Mouse (Mus musculus): ENCODE results near the gene Dusp7.
A peak's percentile ranks its signal among the peaks of the same experiment; 100 is the strongest.

The Dusp7 gene

DNA sequence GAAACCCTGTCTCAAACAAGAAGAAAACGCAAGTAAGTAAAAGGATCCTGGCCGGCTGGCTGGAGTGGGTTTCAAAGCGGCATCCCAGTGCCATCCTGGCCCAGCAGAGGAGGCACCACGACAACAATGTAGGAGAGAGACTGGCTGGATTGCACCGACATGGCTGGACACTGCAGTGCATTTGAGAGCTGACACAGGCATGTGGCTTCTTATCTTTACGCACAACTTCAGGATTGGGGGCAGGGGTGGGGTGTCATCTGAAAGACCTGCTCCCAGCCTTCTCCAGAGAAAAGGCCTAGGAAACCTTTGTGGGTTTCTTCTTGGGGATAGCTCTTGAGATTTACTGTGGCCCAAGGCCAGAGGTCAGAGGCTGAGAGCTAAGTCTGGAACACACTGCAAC lies 43.3 kb downstream of the Dusp7 start:
- no peaks in the 10 kb centered on the region for H3K36me3 ChIP-seq (ENCODE audit: control insufficient read depth, insufficient read depth, low read length, poor library complexity, severe bottlenecking)
- no peaks in the 10 kb centered on the region for H3K27me3 ChIP-seq (ENCODE audit: control insufficient read depth, insufficient read depth, low read length, poor library complexity, severe bottlenecking)
- no peak for DNase-seq (ENCODE audit: low read depth, low spot score)

DNA sequence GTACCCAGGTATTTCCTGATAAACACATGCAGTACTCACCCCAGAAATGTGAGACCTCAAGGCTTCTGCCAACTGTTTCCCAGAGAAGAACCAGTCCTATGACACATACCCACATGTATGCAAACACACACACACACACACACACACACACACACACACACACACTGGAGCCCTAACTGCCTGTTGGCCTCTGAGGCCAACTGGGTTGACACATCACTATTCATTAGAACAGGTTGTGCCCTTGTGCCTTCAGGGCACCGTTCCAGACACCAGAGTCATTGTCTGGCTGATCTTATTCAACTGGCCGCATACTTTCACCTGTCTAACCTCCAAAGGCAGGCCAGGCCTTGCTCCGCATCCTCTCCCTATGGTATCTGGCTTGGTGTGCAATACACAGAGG lies 43.8 kb downstream of the Dusp7 start:
- Histone ChIP-seq H3K36me3 (ENCODE audit: control insufficient read depth, insufficient read depth, low read length, poor library complexity, severe bottlenecking) (no peaks in the 10 kb centered on the region), H3K27me3 (ENCODE audit: control insufficient read depth, insufficient read depth, low read length, poor library complexity, severe bottlenecking) (no peaks in the 10 kb centered on the region)
- DNase-seq (ENCODE audit: low read depth, low spot score), result no peak

DNA sequence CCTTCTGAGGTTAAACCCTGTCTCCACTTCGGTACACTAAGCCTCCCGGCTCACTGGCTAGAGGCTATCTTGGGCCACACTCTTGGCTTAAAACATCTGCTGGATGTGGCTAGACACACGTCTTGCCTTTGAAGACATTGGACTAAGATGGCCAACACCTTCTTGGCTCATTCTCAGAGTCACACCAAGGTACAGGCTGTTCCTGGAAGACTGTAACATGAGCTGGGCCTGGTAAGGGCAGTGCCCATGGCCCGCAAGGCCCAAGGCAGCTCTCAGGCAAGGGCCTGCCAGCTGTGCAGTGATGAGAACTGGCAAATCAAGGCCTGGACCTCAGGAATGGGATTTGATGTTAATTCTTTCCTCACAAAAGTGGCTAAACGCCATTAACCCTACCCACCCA lies 45.2 kb downstream of the Dusp7 start:
- Histone ChIP-seq H3K36me3 (ENCODE audit: control insufficient read depth, insufficient read depth, low read length, poor library complexity, severe bottlenecking) (no peaks in the 10 kb centered on the region), H3K27me3 (ENCODE audit: control insufficient read depth, insufficient read depth, low read length, poor library complexity, severe bottlenecking) (no peaks in the 10 kb centered on the region)
- no peak for DNase-seq (ENCODE audit: low read depth, low spot score)

DNA sequence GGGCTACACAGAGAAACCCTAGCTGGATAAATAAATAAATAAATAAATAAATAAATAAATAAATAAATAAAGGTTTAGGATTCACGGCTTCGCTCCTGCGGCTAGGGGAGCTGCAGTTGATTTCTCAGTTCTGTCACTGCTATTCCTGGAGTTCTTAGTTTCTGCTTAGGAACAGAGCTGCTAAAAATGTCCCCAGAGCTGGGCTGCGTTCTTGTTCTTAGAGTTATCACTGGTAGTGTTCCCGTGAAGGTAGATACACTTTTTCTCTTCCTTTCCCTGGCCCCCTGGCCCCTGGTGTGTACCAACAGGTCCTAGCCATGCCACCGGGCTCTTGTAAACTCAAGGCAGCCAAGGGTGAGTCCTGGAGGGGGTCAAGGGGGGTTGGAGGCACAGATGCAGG lies 48.4 kb downstream of the Dusp7 start:
- Histone ChIP-seq H3K36me3 (ENCODE audit: control insufficient read depth, insufficient read depth, low read length, poor library complexity, severe bottlenecking) (no peaks in the 10 kb centered on the region), H3K27me3 (ENCODE audit: control insufficient read depth, insufficient read depth, low read length, poor library complexity, severe bottlenecking) (no peaks in the 10 kb centered on the region)
- no peak for DNase-seq (ENCODE audit: low read depth, low spot score)

DNA sequence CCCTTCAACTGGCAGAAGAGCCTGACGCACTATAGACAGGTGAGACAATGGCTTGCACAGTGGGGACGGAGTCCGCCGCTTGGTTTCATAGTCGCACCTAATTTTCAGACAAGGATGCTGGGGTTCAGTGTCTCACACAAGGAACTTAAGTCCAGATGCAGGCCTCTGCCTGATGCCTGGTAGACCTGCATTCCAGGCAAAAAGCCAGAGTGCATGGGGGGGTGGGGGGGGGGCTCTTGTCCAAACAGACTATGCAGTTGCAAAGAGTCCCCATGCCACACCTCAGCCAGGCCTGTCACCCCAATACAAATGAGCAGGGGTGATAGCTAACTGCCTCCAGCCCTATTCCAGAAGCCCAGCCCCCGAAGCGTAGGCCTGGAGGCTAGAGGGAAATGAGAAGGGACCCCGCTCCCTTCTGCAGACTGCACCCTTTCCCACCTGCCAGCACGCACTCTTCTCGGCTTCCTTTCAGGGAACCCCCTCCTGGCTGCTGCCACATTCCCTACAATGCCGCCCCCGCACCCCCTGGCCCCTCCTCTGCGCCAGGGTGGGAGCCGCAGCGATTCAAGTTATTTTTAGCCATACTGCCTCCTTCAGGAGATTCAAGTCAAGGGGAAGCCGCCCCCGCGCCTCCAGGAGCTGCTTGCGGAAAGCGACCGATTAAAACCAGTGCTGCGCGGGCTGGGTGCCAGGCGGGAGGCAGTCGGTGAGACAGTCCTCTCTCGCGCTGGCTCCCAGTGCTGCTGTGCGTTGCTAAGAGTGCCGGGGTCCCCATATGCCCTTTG lies 49.6 kb downstream of the Dusp7 start:
- no peak for DNase-seq (ENCODE audit: low read depth, low spot score)
- Histone ChIP-seq H3K27me3 (ENCODE audit: control insufficient read depth, insufficient read depth, low read length, poor library complexity, severe bottlenecking) (no peaks in the 10 kb centered on the region), H3K36me3 (ENCODE audit: control insufficient read depth, insufficient read depth, low read length, poor library complexity, severe bottlenecking) (no peaks in the 10 kb centered on the region)

DNA sequence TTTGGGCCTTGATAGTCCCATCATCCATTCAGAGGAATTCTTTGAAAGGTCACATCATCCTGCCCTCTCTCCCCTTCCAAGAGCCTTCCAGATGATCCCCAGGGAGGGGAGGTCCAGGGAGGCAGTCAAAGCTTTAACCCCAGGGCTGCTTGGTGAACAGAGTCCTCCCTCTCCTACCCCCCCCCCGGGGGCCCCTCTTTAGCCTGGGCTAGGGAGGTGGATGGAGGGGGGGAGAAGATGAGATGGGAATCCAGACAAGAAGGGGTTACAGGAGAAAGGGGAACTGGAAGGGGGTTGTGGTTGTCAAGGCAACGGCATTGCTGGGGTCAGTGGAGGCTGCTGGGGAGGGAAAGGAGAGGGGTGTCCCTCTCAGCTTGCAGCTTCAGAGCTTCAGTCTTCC lies 52.2 kb downstream of the Dusp7 start:
- H3K27me3 ChIP-seq (ENCODE audit: control insufficient read depth, insufficient read depth, low read length, poor library complexity, severe bottlenecking), result no peaks in the 10 kb centered on the region
- peak; percentile 50 for DNase-seq (ENCODE audit: low read depth, low spot score)
- no peaks in the 10 kb centered on the region for H3K36me3 ChIP-seq (ENCODE audit: control insufficient read depth, insufficient read depth, low read length, poor library complexity, severe bottlenecking)

DNA sequence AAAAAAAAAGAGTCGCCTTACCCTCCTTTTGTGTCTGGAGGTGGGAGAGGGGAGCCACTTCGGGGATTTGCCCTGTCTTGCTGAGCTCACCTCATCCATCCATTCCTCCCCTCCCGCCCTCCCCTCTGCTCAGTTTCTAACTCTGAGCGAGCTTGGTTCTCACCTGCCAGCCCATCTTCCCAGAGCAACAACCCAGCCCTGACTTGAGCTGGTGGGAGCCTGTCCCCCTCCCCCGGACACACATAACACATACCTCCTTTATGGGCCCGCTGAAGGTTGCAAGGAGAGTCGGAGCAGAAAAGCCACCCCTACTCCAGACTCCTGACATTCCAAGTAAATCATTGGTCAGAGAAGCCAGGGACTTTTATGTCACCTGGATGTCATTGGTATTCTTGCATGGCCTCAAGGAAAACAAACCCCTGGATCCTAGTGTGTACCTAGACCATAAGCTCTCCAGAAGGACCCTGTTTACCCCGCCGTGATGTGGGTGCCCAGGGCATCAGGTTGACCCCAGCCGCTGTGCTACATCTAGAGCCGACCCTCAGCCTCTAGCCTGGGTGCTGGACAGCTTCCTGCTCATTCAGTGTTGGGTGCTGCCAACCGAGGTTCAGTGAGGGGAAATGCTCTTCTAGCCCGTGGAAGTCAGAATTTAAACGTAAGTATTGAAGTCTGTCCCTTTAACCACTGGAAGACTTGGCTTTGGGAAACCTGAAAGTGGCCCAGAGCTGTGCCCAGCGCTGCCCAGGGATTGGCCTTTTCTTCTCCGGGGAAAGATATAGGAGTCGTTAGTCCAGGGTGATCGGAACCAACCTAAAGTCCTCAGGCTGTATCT lies 52.8 kb downstream of the Dusp7 start:
- Histone ChIP-seq H3K36me3 (ENCODE audit: control insufficient read depth, insufficient read depth, low read length, poor library complexity, severe bottlenecking) (no peaks in the 10 kb centered on the region), H3K27me3 (ENCODE audit: control insufficient read depth, insufficient read depth, low read length, poor library complexity, severe bottlenecking) (no peaks in the 10 kb centered on the region)
- DNase-seq (ENCODE audit: low read depth, low spot score), result no peak

DNA sequence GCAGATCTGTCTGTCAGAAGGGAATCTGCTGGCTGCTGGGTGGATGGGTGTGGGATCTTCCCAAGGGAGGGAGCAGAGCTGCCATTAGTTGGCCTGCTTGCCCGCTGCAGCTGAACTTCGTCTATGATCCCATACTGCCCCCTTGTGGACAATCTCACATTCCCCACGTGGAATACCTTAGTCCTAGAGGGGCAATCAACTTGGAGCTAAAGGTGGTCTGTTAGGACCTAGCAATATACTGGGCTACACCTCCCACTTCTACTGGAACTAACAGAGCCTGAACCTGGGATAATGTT lies 53.4 kb downstream of the Dusp7 start:
- DNase-seq (ENCODE audit: low read depth, low spot score), result peak; percentile 91
- H3K27me3 ChIP-seq (ENCODE audit: control insufficient read depth, insufficient read depth, low read length, poor library complexity, severe bottlenecking), result no peaks in the 10 kb centered on the region
- H3K36me3 ChIP-seq (ENCODE audit: control insufficient read depth, insufficient read depth, low read length, poor library complexity, severe bottlenecking), result no peaks in the 10 kb centered on the region
